Mouse (Mus musculus) MEL-GATA-1-ER (cell line): ENCODE results near the gene Retnlb.

Experiments
- DNase-seq: peaks from one replicate; pipeline ENCODE4 v3.0.0-alpha.2; 2012; ENCODE audit warnings: low read depth; ENCODE audit errors: extremely low read depth

Retnlb gene

DNA sequence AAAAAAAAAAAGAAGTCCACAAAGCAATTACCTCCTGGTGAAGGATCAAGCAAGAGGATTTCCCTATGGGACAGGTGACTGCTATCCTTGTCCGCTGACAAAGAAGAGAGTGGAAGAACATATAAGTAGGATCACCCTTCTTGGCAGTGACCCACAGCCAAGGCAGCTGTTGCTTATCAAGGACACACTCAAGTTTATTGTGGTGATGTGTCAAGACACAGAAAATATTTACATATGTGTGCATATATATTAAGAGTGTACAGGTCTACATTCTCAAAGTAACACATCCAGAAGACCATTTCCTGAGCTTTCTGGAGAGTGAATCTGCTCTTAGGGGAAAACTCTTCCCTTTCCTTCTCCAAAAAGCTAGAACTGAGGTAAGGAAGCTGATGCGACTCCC lies at the start of gene Retnlb:
Retnlb (plus strand) TSS at position 162 of the 400 bp plus-strand sequence.
- DNase-seq = no peak

DNA sequence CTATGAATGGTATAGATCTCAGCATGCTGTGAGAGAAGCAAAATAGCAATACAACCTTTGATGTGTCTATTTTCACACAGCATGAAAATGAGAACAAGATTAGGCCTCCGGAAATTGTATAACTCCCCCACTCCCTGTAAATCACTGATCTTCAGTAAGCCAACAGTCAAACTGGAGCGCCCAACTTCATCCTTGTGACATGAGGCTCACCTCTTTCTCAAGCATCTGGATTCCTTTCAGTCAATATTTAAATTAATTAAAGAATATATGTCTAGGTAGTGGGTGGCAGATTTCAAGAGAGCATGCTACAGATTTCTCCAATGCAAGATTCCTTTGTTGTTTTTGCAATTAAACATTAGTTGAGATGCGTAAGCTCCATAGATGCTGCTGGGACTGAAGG lies 47.5 kb upstream of the Retnlb start:
- no peak for DNase-seq

DNA sequence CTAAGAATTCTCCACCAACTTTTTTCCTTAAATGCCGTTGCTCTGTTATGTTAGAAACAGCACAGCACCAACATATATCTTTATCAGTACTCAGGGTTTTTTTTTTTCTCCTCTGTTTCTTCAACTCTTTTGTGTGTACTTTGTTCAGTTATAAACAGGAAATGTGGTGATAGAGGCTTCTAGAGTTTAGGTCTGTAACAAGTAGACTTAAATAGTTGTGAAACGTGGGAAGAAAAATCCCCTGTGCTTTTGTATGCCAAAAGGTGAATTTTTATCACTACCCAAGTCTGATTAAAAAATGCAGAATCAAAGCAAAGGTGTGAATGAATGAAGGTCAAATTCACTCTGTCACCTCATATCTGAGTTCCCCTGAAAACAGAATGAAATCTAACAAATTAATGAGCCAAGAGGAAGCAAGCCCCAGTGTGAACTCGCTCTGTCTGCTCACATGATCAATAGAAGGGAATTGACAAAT lies 44.6 kb upstream of the Retnlb start, which contains the start of gene Trat1:
Trat1 (minus strand) TSS at position 51 of the 475 bp plus-strand sequence.
- no peak for DNase-seq

DNA sequence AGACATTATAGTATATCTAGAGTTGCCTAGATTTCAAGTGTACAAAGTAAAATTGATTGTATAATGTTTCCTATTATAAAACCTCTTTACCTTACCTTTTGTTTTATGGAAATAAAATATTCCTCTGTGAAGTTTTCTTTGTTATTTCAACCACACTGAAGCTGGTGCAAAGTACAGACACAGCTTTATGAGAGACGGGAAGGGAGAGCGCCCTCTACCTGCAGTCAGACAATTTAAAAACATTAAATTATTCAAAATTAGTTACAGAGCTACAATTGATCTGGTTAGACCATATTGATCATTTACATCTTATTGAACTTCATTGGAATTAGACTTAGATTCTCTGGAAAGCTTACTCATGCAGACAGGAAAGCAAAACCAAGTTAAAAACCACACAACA lies 39.4 kb upstream of the Retnlb start:
- no peak for DNase-seq

DNA sequence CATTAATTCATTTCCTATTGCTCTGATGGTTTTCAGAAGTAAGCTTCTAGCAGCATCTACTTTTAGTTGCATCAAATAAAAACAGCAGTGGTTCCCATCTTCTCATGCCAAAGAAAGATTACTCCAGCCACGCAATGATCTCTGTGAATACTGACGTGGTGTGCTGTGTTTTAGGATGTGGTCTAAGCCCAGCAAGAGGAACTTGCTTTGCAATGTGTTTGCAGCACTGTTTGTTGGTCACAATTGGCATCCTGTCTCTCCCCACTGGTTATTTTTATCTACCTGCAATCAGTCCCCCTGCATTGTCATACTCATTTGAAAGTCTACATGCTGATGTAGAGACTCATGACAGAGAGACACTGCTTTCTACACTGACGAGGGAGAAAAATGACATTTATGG lies 30.4 kb upstream of the Retnlb start:
- no peak for DNase-seq

DNA sequence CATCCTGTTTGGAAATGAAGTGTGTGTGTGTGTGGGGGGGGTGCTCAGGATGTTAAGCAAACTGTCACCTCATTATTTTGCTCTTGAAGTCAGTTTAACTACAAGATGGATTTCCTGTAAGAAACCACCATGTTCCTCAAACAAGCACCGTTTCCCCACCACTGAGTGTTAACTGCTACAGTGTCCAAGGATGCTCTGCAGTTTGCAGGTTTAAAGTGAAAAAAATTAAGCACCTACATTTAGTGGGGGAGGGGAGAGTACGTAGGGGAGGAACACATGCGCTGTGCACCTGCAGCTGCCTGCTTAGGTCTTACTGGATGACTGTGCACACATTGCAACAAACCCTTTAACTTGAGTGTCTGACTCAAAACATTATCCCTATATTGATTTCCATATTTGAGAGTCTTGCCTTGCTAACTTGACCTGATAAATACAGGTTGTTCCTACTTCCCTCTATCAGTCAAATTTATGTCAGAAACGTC lies 27.9 kb upstream of the Retnlb start:
- DNase-seq = no peak

DNA sequence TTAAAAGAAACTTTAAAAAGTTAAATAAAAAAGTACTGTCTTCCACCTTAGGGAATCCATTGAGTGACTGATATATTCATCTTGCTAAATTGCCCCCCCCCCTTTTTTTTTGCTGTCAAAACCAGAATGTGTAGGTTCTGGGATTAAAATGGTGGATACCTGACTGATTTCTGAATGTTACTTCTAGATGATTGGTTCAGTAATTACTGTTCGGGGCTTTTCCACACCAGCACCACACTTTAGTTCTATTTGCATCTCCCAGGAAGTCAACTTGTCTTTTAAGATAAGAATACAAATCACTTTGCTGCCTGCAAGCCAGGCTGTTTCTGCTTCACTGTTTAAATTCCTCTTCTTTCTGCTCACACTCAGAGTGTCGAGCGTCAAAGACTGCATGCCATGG lies 18.4 kb upstream of the Retnlb start:
- no peak for DNase-seq

DNA sequence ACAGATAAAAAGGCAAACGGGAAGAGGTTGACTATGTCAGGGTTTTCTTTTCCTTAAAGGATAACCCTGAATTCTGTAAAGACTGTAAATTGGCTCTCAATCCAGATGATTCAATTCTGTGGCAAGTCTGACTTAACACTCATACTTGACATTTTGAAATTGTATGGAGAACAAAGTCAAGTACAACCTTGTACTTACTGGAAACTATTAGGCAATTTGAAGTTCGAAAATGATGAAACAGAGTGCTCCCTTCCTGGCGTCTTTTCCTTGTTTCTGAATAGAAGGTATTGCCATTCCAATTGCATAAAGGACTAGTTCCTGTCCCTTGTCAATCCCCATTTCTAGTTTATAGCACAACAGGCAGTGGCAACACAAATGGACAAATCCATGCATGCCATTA lies 17.2 kb upstream of the Retnlb start:
- DNase-seq = no peak

DNA sequence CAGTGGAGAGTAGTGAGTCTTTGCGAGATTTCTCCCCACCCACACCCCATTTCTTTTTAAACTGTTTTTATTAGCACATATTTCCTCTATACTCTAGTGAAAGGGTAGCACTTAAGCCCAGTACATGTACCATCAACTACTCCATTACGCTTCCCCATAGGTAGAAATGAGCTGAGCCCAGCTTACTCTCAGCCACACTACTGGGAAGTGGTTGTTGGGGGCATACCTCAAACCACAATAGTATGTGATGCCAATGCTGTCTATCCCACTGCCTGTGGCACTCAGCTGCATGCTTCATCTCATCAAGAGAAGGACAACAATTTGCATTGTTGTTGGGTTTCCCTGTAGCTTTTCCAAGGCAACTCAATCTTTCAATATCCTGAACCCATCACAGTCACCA lies 15.8 kb upstream of the Retnlb start:
- DNase-seq = no peak

DNA sequence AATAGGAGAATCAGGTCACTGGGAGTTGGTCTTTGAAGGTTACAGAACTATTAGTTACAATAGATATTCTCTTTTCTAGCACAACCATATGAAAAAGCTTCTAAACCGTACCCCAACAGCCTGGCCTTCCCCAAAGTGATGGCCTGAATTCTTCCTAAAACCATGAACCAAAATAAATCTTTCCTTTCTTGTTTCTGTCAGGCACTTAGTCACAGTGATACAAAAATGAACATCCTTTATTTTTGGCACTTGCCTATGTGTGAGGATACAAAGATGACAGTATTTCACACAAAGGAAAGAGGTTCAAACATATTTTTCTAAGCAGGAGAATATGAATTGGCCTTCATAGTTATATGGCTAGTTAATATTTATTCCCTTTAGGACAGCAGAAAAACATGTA lies 11.2 kb upstream of the Retnlb start:
- DNase-seq = no peak

DNA sequence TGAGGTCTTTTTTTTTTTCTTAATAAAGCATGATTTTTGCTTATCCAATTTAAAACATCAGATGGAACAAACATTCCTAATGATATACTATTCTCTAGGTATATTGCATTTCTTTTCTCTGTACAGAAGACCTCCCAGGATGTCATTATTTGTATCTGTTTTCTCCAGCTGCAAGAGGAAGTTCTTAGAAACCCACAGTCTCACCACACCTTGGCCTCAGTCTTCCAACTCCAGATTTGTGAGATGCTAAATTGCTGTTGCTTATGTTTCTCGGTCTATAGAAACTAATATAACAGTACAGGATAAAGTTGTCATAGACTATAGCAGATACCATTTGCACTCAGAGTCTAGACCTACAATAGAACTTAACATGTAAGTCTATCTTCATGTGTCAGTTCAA lies 10.1 kb upstream of the Retnlb start:
- no peak for DNase-seq

DNA sequence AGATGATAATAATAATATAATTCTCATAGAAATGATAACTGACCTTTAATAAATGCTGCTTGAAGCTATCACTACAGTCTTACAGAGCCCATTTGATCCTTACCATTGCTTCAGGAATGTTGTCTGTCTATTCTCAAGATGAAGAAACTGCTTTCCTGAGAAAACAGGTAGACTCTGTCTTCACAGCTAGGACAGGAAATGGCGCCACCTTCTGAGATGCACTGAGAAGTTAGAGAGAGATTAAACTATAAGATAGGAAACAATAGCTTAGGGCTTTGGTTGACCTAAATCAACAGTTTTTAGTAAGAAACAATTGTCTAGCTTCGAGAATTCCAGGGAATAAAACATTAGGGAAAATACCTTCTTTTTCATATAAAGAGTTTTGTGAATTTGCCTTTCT lies 7.3 kb upstream of the Retnlb start:
- no peak for DNase-seq

DNA sequence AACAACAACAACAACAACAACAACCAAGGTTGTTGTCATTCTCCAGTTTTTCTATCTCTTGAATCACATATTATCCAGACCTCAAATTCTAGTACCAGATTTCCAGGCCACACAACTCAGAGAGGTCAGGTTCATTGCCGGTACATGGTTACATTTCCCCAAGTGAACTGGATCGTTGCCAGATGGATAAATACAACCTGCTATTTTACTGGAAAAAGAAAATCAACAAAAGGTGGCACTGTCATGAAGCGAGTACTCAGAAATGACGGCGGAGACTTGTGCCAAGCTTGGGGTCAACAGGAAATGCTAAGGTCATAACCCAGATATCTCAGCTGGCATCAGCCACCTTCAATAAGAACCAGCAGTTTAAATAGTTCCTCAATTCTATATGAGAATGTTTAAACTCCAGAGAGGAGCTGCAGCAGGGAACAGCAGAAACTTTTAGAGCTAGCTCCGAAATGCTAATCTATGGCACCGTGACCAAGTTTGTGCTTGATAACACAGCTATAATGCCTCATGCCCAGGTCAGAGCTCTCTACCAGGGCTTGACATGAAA lies 4.7 kb upstream of the Retnlb start:
- no peak for DNase-seq

DNA sequence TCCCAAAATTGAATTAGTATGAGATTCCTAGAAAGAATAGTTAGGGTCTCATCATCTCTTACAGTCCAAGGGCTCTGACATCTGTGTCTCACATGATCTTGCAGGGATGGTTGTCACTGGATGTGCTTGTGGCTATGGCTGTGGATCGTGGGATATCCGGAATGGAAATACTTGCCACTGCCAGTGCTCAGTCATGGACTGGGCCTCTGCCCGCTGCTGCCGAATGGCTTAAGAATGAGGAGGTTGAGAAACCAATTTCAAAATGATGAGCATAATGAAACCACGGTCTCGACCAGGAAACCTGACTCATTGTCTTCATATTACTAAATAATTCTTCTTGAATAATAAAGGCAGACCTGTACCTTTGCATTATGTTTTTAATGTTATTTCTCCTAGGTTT lies 1.9 kb downstream of the Retnlb start:
- no peak for DNase-seq

DNA sequence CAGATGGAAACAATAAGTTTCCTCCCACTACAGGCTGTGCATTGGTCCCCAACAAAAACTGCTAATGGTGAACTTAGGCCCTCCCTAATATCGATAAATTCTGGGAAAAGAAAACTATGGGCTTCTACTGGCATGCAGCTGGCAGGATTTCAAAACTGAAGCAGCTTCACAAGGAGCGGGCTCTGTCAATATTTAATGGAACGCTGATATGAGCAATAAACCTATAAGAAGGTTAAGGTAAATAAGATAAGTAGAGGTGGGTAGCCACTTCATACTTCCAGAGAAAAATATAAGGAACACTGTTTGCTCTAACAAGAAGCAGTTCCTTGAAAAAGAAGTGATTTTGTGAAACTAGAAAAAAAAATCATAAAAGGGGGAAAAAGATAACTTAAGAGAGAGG lies 9.8 kb downstream of the Retnlb start:
- DNase-seq = no peak

DNA sequence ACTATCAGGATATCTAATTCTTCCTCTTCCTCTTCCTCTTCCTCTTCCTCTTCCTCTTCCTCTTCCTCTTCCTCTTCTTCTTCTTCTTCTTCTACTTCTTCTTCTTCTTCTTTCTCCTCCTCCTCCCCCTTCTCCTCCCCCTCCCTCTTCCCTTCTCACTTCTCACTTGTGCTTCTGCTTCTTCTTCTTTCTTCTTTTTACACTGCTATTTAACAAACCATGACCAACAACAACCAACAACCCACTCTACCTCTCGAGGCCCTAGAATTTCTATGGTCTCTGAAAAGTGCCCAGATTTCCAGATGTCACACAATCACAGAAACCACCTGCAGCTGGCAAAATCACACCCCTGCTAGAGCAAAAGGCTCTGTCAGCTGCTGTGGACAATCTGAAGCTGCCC lies 11.0 kb downstream of the Retnlb start:
- DNase-seq = no peak

DNA sequence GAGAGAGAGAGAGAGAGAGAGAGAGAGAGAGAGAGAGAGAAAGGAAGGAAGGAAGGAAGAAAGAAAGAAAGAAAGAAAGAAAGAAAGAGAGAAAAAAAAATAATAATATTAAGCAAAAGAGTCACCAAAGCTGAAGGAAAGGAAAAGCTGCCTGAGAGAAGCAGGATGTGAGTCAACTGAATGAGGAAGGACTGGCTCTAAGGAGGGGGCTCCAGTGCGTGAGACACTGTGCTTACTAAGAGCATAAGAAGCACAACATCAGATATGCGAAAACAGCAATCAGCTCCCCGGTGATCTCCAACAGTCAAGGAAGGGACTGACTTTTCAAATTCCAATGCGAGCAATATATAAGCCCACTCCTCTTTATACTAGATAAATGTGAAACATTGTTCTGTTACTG lies 12.4 kb downstream of the Retnlb start:
- no peak for DNase-seq

DNA sequence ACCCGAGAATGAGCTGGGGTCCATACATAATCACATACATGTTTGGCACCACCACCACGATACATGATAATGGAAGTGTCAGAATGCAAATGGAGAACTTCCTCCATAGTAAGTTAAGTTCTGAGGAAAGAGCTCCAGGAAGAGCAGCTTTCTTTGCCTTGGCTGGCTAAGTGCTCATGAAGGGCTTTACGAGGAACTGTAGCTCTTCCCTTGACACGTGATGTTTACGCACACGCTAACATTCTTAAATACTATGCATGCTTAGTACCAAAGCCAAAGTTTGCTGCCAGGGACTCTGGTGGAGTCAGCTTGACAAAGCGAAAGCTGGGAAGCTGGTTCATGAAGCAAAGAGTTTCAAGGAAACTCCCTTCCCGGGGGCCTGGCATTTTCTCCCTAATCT lies 15.4 kb downstream of the Retnlb start:
- no peak for DNase-seq

DNA sequence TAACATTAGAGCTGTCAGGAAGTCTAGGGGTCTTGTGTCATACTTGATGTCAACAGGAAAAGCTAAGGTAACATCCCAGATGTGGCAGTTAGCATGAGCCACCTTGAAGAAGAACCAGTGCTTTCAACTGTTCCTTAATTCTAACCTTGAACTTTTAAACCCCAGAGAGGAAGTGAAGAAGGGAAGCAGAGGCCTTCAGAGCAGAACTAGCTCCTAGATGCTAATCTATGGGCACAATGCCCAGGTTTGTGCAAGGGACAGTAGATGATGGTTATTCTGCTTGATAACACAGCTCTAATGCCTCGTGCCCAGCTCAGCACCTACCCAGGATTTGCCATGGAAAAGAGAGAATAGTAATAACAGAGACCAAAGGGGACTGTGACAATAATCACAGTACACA lies 17.0 kb downstream of the Retnlb start:
- DNase-seq = peak; percentile 3

DNA sequence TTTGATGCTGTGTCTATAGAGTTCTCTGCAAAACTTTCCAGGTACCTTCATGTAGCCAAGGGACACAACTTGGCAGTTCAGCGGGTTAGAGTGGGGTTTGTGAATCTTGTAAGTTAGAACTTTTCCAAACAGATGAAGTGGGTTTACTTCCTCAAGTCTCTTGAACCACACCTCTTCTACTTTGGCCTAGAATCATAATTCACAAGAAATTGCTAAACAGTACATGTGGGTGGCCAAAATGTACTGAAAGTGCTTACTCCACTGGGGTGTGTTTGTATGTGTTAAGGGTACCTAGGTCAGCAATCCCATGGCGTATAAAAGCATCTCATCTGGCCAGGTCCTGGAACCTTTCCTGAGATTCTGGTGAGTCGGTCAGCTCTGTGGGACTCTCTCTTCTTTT lies 25.6 kb downstream of the Retnlb start, which contains the start of gene Retnla:
Retnla (plus strand) TSS at position 286 of the 400 bp plus-strand sequence.
- no peak for DNase-seq

DNA sequence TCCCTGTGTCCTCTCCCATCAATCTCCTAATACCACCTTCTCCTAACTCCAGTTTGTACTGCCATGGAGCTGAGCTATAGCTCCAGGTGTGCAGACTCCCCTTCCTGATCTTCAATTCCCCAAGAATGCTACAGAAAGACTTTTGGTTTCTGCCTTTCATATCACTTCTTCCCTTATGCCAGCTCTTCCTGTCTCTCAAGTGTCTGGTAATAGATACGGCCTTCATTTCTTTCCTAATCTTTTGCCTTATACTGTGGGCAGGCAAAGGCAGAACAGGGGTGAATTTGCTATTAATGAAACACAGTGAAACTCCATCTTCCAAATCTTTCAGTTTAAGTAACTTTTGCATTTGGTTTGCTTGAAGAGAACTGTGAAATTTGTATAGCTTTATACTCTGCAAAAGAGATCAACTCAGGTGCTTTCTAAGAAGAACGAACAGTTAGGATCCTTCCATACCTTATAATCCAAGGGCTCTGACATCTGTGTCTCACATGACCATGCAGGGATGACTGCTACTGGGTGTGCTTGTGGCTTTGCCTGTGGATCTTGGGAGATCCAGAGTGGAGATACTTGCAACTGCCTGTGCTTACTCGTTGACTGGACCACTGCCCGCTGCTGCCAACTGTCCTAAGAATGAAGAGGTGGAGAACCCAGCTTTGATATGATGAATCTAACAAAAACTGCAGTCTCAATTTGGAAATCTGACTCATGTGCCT lies 27.2 kb downstream of the Retnlb start:
- no peak for DNase-seq

DNA sequence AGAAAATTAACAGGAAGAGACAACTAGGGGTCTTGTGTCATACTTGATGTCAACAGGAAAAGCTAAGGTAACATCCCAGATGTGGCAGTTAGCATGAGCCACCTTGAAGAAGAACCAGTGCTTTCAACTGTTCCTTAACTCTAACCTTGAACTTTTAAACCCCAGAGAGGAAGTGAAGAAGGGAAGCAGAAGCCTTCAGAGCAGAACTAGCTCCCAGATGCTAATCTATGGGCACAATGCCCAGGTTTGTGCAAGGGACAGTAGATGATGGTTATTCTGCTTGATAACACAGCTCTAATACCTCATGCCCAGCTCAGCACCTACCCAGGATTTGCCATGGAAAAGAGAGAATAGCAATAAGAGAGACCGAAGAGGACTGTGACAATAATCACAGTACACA lies 48.3 kb downstream of the Retnlb start:
- DNase-seq = peak; percentile 6

DNA sequence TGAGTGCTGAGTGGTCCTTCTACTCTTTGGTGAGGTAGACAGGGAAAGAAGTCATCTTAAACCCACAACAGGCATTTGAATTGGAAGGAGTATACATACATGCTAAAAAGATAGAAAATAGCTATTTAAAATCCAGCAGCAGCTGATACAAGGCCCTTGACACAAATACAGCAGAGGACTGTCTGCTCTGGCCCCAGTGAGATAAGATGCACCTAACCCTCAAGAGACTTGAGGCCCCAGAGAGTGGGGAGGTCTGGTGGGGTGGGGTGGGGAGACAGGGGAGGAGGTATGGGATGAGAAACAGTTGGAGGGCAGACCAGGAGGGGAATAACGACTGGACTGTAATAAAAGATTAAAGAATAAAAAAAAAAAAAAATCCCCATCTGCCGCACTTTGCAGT lies 51.0 kb downstream of the Retnlb start:
- DNase-seq = no peak
